Mouse (Mus musculus): Measurements from ENCODE around the gene Gast. TPM values are rescaled to one million over a fixed set of nuclear protein-coding genes. Genes with fewer than 3 reads are reported as not detected.
"Not testable (repeated sequence)": the region's sequence is repeated elsewhere in the genome, so short reads cannot be mapped to it uniquely, and the experiment has no call there.

The Gast gene
- total RNA-seq (2021): not detected

DNA sequence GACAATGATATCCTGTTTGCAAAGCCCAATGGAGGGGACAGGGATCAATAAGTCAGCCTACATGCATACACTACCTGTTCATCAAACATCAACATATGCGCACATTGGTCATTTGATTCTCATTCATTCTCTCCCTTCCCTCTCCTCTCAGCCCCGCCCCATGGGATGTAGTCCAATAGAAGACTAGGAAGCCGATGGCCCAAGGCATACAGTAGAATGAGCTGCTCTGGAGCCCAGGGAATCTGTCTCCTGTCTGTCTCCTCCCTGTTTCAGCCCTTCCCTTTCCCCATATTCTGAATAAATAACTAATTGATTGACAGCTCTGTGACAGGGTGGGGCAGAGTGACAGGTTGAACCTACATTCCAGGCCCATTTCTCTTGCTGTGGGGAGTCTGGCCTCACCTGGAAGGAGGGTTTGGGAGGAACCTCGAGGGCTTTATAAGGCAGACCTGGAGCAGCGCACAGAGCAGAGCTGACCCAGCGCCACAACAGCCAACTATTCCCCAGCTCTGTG is at the start of gene Gast:
Gene Gast, plus strand, starts transcription at position 464 of the 514 bp plus-strand sequence.
- DNase-seq (ENCODE audit: extremely low spot score in 1 of 2, low spot score in 2 of 2): no peak
- intact Hi-C loops (cut with DNase I): no loop called here

DNA sequence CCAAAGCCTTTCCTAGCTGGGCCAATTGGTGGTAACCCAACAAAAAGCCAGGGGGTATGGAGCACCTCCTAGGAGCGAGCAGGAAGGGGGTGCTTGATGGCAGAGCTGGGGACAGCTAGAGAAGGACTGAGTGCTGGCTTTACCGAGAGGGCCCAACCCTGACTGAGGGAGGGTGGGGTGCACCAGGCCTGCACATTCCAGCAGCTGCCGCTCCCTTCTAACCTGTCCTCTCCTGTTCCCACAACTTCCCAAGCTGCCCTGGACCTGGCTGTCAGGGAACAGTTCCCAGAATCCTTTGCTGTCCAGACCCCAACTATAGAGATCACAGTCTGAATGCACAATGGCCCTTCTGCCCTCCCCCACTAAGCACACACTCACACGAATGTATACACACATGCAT is 49.2 kb upstream of the Gast start:
- intact Hi-C loops (cut with DNase I): loop anchor here (5.0 kb wide), 2 partner anchors 228 to 278 kb away; no protein-coding TSS in a partner anchor
- DNase-seq (ENCODE audit: extremely low spot score in 1 of 2, low spot score in 2 of 2): no peak

GRCm38 (mm10) chr11:100287024-100287423 is 47.2 kb upstream of the Gast start:
- intact Hi-C loops (cut with DNase I): no loop called here
- DNase-seq (ENCODE audit: extremely low spot score in 1 of 2, low spot score in 2 of 2): no peak

DNA sequence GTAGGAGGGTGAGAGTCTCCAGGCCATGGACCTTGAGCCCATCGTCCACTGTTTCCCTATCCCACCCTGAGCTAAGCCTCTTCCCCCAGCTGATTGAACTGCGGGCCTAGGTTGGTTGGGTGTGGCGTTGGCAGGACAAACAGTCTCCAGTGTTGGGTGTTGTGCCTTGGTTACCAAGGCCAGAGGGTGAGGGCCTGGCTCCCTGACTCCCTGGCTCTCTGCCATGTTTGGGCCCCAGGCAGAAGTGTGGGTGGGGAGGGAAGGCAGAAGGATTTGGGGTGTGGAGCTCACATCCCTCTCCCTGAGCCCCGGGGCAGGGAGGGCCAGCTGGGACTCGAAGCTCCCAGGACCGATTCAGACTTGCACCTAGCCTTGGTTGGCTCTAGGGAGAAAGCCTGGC is 45.3 kb upstream of the Gast start:
- intact Hi-C loops (cut with DNase I): no loop called here
- no peak for DNase-seq (ENCODE audit: extremely low spot score in 1 of 2, low spot score in 2 of 2)

DNA sequence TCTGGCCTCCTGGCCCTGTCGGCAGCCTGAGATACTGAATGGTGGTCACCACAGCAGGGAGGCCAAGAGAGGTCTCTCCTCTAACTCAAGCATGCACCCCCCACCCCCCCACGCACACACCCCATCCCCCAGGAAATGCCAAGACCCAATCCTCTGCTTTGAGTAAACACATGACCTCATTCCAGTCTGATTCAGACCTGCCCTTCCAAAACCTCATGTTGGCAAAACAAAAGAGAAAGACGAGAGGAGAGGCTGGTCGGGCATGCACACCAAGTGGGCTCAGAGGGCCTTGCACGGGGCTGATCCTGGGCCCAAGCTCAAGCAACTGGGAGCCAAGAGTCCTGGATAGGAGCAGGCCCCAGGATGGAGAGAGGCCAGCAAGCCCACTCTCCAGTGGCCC is 44.0 kb upstream of the Gast start:
- intact Hi-C loops (cut with DNase I): no loop called here
- no peak for DNase-seq (ENCODE audit: extremely low spot score in 1 of 2, low spot score in 2 of 2)

- no peak for DNase-seq (ENCODE audit: extremely low spot score in 1 of 2, low spot score in 2 of 2)
- intact Hi-C loops (cut with DNase I): no loop called here
Measured at GRCm38 (mm10) chr11:100292884-100293283, 41.3 kb upstream of the Gast start.

DNA sequence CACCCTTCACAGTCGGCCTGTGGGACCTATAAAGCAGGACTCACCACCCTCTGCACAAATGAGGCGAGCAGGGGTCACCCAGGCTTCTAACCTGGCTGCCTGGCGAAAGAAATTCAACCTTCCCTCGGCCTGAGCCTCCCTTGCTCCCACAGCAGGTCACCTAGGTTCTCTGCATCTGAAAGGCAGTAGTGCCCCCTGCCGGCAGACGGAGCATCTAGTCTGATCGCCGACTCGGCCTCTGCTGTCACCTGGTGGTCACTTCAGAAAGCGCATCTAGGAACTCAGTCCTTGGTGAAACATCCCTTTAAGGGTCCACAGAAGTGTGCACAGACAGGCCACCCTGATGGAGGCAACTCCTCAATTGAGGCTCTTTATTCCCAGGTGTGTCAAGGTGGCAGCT is 38.9 kb upstream of the Gast start:
- DNase-seq (ENCODE audit: extremely low spot score in 1 of 2, low spot score in 2 of 2): peak; percentile 54 to 83
- intact Hi-C loops (cut with DNase I): loop anchor here (5.0 kb wide), 2 partner anchors 833 to 918 kb away; no protein-coding TSS in a partner anchor

DNA sequence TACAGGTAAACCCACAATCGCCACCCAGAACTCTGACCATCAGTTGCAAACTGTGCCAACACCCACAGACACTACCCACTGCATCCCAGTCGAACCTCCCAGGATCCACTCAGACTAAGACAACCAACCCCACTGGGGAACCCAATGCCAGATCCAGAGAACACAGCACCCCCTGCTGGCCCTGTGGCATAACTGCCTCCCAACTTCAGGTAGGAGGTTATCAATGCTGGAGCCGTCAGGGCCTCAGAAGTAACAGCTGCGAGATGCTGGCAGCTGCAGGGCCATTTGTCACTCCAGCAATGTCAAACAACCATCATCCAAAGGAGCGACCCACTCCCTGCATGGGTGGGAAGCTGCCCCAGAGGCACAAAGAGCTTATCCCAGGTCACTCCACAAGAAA is 36.4 kb upstream of the Gast start:
- no peak for DNase-seq (ENCODE audit: extremely low spot score in 1 of 2, low spot score in 2 of 2)
- intact Hi-C loops (cut with DNase I): loop anchor here (5.0 kb wide), 2 partner anchors 836 to 920 kb away; no protein-coding TSS in a partner anchor

GRCm38 (mm10) chr11:100298274-100299036 is 35.8 kb upstream of the Gast start:
- peak; percentile 63 to 81 for DNase-seq (ENCODE audit: extremely low spot score in 1 of 2, low spot score in 2 of 2)

DNA sequence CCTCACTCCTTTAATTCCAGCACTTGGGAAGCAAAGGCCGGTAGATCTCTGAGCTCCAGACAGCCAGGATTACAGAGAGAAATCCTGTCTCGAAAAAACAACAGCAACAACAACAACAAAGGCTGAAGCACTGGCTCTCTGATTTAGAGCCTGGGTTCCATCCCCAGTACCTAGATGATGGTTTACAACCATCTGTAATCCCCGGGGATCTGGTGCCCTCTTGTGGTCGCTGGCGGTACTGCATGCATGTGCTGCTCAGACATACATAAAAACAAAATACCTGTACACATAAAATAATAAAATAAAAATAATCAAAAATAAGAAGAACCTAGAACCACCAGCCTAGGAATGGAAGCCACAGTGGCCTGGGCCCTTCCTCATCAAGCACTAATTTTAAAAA is 33.9 kb upstream of the Gast start:
- intact Hi-C loops (cut with DNase I): no loop called here
- peak in 1 of 2 experiments; percentile 47 for DNase-seq (ENCODE audit: extremely low spot score in 1 of 2, low spot score in 2 of 2)

More at GRCm38 (mm10) chr11:100298274-100299036, 35.8 kb upstream of the Gast start:
- intact Hi-C loops (cut with DNase I): loop anchor here (5.0 kb wide), 2 partner anchors 836 to 921 kb away; no protein-coding TSS in a partner anchor

- no peak for DNase-seq (ENCODE audit: extremely low spot score in 1 of 2, low spot score in 2 of 2)
- intact Hi-C loops (cut with DNase I): no loop called here
Measured at GRCm38 (mm10) chr11:100301292-100301691, 32.9 kb upstream of the Gast start.

DNA sequence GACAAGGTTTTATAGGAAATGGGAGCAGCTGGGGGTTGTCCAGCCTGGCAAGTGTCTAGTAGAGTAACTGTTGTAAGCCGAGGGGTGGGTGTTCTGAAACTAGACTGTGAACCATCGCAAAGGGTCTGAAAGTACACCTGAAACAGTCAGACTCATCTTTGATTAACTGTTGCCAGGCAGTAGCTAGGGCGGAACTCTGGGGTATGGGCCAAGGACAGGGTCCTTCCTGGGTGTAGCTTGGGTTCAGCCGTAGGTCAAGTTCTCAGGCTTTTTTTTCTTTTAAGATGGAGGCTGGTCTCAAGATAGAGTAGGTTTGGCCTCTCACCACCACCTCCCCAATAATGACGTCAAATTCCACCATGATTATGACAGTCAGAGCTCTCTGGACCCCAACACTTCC is 26.3 kb upstream of the Gast start:
- intact Hi-C loops (cut with DNase I): no loop called here

DNA sequence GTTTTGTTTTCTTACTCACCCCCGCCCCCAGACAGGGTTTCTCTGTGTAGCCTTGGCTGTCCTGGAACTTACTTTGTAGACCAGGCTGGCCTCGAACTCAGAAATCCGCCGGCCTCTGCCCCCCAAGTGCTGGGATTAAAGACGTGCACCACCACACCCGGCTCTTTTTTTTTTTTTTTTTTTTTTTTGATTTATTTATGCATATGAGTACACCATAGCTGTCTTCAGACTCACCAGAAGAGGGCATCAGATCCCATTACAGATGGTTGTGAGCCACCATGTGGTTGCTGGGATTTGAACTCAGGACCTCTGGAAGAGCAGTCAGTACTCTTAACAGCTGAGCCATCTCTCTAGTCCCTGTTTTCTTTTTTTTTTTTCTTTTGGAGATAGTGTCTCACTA is 25.5 kb upstream of the Gast start:
- intact Hi-C loops (cut with DNase I); DNase-seq (ENCODE audit: extremely low spot score in 1 of 2, low spot score in 2 of 2): not testable (repeated sequence)

More for the DNA sequence above, 26.3 kb upstream of the Gast start:
- DNase-seq (ENCODE audit: extremely low spot score in 1 of 2, low spot score in 2 of 2): no peak

DNA sequence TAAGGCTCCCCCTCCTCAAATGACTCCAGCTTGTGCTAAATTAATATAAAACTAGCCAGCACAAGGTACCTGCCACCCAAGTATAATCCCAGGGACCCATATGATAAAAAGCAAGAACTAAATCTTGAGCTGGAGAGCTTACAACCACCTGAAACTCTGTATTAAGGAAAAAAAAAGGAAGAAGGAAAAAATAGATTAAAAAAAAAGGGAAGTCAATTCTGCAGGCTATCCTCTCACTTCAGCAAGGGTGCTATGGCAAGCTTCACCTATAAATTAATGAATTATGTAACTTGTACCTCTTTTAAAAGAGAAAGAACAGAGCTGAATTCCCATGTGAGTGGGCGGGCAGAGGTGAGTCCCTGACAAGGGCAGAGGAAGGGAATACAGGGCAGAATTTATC is 22.6 kb upstream of the Gast start:
- DNase-seq (ENCODE audit: extremely low spot score in 1 of 2, low spot score in 2 of 2): no peak
- intact Hi-C loops (cut with DNase I): no loop called here

GRCm38 (mm10) chr11:100312096-100312679 is 22.0 kb upstream of the Gast start:
- intact Hi-C loops (cut with DNase I): no loop called here
- DNase-seq (ENCODE audit: extremely low spot score in 1 of 2, low spot score in 2 of 2): no peak

DNA sequence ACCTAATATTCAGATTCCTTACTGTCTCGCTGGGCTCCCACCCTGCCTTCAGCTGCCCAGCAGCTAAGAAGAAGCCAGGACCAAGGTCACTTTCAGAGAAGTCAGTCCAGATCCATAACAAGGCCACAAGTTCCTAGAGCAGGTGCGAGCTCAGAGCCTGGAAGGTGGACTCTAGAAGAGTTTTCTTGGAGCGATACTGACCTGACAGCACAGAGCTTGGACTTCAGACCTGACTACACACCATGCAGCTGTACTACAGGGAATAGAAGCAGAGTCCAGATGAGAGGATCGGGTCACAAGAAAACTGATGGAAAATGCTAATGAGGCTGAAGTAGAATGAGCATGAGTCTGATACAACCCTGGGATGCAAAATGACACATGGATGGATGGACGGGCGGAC is 20.8 kb upstream of the Gast start:
- intact Hi-C loops (cut with DNase I): no loop called here
- DNase-seq (ENCODE audit: extremely low spot score in 1 of 2, low spot score in 2 of 2): no peak

DNA sequence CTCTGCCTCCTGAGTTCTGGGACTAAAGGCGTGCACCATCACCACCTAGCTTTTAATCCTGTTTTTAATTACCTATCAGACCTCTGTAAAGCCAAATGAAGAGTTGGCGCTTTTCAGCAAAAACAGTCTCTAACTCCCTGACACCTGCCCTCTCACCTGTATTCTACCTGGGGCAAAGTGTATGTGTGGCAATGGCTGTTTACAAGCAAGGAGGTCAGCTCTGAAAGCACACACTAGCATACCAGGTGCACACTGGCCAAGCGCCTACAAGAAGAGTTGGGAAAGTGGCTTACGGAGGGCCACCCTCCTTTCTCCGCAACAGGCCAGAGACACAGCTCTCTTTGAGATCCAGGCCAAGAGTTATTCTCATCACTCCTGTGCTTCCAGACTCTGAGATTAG is 18.8 kb upstream of the Gast start:
- intact Hi-C loops (cut with DNase I): no loop called here
- DNase-seq (ENCODE audit: extremely low spot score in 1 of 2, low spot score in 2 of 2): no peak

GRCm38 (mm10) chr11:100317826-100318380 is 16.3 kb upstream of the Gast start:
- intact Hi-C loops (cut with DNase I): no loop called here
- no peak for DNase-seq (ENCODE audit: extremely low spot score in 1 of 2, low spot score in 2 of 2)

DNA sequence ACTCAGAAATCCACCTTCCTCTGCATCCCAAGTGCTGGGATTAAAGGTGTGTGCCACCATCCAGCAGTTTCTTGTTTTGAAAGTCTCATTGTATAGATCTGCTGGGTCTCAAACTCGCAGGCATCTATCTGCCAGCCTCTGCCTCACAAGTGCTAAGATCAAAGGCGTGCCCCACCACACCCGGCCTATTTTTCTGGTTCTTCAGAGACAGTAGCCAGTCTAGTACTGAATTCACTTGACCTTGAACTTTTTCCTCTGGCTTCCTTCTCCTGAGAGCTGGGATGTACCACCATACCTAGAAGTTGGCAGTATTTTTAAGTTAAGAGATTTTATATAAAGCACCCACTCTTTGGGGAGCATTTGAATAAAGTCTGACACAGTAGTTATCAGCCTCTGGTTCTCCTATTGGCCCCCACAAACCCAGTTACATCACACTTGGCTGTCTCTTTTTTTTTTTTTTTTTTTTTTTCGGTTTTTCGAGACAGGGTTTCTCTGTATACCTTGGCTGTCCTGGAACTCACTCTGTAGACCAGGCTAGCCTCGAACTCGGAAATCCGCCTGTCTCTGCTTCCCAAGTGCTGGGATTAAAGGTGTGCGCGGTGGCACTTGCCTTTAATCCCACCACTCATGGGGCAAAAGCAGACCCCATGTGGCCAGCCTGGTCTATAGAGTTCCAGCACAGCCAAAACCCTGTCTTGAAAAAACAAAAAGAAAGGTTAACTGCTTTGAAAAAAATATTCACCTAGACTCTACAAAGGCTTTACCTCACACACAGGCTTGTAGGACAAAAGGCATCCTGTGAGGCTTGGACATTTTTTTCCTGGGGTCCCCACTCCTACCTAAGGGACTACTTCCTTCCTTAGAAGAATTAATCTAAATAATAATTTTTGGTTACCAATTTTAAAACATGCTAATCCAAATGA is 15.4 kb upstream of the Gast start:
- DNase-seq (ENCODE audit: extremely low spot score in 1 of 2, low spot score in 2 of 2): no peak
- intact Hi-C loops (cut with DNase I): no loop called here

All from left cerebral cortex, postnatal 10 days (tissue).